Mouse (Mus musculus): ENCODE measurements around the gene Tenm3.

Tenm3 gene

GRCm38 (mm10) chr8:48295558-48295957 lies 548.2 kb downstream of the Tenm3 start:
- intact Hi-C loops (cut with DNase I), result no loop called here

DNA sequence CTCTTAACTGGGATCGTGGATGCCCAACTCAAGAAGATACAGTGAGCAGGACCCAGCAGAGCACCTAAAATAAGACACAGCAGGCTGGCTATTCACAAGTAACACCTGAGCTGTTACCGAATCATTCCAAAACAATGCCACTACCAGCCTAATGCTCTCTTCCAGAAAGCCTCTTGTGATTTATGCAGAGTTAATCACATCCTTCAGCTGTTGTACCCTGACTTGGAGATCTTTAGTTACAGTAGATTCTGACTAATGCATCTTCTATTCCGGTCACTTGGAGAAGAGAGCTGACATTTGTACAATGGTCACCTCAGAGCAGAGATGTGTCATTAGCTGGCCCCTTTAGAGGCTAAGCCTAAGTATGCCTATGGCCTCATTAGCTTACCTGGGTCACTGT lies 550.0 kb downstream of the Tenm3 start:
- intact Hi-C loops (cut with DNase I), result no loop called here

DNA sequence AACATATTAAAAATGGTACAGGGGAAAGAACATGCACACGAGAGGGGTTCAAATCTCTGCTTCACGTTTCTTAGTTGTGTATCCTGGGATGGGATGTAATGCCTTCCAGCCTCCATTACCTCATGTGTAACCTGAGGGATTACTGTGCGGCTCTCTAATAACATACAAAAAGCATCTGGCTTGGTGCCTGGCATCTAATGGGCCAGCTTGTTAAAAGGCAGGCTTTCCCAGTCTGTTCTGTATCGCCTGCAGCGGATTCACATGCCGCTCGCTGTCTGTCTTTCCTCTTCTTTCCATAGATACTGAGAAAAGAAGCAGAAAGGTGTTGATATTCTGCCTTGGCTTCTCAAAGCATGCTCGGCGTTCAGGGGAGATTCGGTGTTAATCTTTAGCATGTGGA lies 558.3 kb downstream of the Tenm3 start:
- intact Hi-C loops (cut with DNase I), result no loop called here

GRCm38 (mm10) chr8:48281855-48282254 lies 561.9 kb downstream of the Tenm3 start:
- intact Hi-C loops (cut with DNase I), result no loop called here

DNA sequence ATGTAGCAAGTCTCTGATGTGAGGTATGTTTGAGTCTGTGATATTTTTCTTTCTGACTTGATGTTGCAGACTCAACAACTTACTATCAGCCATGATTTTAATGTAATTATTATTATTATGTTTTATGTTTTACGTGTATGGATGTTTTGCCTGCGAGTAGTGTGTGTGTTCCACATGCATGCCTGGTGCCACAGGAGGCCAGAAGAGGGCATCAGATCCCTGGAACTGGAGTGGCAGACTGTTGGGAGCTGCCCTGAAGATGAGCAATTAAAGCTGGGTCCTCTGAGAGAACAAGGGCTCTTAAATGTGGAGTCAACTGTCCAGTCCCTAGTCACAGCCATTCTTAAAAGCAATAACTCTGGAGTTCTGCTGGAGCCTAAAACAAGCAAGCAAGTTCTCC lies 564.4 kb downstream of the Tenm3 start:
- intact Hi-C loops (cut with DNase I), result no loop called here

DNA sequence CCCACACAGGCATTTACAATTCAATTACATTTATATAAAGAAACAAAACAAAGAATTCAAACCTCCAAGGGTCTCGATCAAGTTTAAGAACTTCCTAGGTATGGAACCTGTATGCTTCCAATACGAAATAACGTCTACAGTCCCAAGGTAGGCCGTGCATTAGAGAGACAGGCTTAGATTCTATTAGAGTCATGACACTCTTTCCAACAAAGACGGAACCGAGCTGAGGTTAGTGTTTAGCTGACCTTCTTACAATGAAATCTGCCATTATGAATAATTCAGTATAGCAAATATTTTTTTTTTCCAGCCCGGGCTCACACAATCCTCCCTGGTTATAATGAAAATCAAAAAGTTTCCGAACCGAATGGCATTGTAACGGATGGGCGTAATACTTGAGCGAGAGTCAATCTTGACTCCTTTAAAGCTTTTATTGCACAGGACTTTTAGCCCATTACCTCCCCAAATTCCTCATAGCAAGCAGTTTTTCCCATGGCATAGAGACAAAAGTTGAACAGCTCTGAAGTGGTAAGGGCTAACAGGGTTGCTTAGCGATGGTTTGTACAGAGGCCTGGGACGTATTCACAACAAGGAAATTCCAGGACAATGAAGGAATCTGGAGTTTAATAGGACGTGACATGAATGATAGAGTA lies 565.6 kb downstream of the Tenm3 start:
- intact Hi-C loops (cut with DNase I), result no loop called here

DNA sequence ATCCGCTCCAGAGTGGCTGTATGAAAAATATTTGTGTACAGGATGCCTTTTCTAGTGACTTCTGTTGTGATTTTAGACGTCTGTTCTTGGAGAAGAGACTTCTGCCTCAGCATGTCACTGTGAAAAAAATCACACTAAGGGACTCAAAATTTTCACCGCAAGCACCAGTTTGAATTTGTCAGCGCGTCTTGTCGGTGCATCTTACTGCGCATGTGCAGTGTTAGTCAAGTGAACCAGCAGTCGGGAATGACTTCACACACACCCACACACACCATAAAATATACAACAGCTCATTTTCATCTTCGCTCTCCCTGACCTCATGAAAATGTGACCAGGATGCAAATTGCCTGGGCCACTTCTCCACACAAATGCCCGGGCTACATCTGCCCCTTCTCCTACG lies 568.7 kb downstream of the Tenm3 start:
- intact Hi-C loops (cut with DNase I), result no loop called here

GRCm38 (mm10) chr8:48274566-48274965 lies 569.2 kb downstream of the Tenm3 start:
- intact Hi-C loops (cut with DNase I), result no loop called here

GRCm38 (mm10) chr8:48268638-48269037 lies 575.1 kb downstream of the Tenm3 start:
- intact Hi-C loops (cut with DNase I), result no loop called here

DNA sequence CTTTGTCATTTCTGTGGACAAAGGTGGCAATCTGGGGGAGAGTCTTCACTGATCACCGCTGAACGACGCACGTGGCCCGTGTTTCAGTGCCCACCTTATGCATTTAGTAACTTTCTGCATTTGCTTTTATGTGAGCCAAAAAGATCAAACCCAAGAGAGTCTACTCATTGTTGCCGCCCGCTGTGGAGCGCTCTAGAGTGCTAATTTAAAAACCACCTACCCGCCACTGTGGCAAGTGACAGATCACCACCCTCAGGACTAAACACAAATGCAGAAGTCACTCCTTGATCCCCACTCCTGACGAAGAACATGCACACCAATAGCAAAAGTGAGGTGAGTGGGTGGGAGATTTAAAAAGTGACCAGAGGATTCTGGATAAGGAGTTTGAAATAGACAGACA lies 583.5 kb downstream of the Tenm3 start:
- intact Hi-C loops (cut with DNase I), result no loop called here

DNA sequence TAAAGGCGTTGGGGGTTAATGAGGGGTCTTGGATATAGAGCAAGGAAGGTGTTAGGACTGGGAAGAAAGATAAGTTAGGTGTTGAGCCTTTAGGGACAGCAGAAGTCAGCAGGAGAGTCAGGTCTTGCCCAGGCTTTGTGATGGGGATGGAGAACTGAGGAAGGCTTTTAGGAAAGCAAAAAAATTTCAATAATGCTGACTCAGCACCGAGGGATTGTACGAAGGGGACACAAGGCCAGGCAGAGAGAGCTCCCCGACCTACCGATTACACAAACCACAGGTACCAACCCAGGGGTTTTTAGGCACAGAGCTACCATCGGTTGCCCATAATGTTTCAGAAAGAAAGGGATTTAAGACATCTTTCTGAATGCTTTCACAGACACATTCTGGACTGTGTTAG lies 583.9 kb downstream of the Tenm3 start:
- intact Hi-C loops (cut with DNase I), result no loop called here

DNA sequence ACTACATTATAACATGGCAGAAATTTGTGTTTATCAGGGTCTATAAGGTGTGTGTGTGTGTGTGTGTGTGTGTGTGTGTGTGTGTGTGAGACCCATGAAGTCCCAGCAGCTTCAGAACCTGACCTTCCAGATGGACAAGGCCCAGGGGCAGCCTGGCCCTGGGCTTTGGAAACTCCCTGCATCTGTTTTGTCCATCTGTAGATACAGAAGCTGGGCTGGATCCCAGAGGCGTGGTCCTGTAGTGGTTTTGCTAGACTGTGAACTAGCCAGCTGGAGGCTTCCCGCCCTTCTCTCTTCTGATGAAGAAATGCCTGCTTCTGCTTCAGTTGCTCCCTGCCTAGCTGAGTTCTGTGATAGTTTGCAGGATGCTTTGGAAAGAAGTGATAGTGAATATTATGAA lies 599.9 kb downstream of the Tenm3 start:
- intact Hi-C loops (cut with DNase I), result no loop called here

DNA sequence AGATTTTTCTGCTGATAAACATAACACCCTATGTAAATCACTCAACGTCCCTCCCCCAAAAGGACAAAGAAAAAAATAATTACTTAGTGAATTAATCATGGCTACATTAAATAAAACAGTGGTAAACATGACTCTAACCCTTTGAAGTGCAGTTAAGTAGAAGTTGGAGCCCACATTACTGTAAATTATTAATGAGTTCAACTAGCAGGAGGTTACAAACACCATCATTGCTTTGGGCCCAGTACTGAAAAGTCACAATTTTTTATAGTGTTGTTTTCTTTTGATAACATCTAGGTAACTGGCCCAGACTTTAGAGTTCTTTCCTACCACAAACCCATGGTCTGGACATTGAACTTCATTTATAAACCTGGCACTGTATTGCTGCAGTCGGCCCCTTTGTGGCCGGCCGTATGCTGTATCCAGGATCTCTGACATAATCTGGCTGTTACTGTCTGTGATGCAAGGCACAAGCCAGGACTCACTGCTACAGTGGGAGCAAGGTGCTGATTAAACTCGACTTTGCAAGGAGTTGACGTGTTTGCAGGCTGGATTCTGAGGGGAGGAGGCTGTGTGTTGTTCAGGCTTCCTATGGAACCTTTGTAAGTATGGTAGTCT lies 602.7 kb downstream of the Tenm3 start:
- intact Hi-C loops (cut with DNase I), result no loop called here

DNA sequence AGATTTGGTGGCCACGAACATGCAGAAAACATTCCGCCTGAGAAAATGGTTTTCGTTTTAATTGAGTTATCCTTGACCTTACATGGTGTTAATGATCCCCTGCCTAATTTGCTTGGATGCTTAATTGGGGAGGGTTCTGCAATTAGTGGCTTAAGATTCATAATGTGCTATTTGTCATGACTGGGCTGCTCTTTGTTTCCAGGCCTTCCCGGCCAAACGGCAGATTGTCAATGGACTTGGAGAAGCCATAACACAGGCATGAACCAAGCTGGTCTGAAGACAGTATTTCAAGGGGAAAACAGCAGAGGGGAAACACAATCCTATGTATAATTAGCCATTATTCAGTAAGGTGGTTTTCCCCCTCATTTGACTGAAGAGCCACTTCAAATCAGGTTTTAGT lies 606.8 kb downstream of the Tenm3 start:
- intact Hi-C loops (cut with DNase I), result no loop called here

DNA sequence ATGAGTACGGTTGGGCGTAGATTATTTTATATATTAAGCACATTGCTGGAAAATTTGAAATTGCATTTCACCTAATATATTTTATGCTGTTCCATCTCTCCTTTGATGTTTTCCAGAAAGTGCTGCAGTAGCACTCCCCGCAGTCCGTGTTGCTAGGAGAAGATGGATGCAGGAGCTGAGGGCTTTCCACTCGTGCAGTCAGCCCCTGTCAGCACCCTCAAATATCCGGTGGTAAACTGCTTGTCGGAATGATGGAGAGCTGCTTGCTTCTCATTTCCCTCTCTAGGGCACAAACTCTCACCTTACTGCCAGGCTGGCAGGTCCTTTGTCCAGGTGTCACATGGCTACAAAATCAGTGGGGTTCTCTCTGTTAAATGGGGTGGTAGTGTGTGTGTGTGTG lies 610.8 kb downstream of the Tenm3 start:
- intact Hi-C loops (cut with DNase I), result no loop called here

DNA sequence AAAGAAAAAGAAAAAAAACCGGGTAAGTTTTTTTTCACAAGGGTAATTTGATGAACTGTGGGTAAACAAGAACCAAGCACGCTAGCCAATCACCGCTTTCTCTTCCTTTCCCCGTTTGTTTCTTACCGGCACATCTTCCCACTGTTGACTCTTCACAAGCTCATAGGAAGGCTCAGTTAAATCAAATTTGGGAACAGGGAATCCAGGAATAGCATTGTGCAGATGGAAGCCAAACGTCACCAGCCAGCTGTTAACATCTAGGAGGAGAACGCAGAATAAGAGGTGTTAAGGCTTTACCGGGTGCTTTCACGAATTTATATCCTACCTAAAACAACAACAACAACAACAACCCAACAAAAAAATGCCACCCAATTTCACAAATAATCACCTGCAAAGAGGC lies 611.9 kb downstream of the Tenm3 start:
- intact Hi-C loops (cut with DNase I), result no loop called here

- intact Hi-C loops (cut with DNase I), result no loop called here
Observed at GRCm38 (mm10) chr8:48231389-48231788, 612.4 kb downstream of the Tenm3 start.

- intact Hi-C loops (cut with DNase I), result loop anchor here (10.0 kb wide), 2 partner anchors 134 to 1476 kb away; partner anchors contain the start of gene Dctd
Observed at GRCm38 (mm10) chr8:48228676-48229075, 615.1 kb downstream of the Tenm3 start.

- intact Hi-C loops (cut with DNase I), result loop anchor here (5.0 to 10.0 kb wide), 3 partner anchors 130 to 1480 kb away; partner anchors contain the start of gene Dctd
Observed at GRCm38 (mm10) chr8:48224753-48225152, 619.0 kb downstream of the Tenm3 start.

- intact Hi-C loops (cut with DNase I), result loop anchor here (2.0 to 10.0 kb wide), 4 partner anchors 128 to 1482 kb away; partner anchors contain the start of gene Dctd
Observed at GRCm38 (mm10) chr8:48222429-48222769, 621.4 kb downstream of the Tenm3 start.

GRCm38 (mm10) chr8:48221724-48222428 lies 621.9 kb downstream of the Tenm3 start:
- intact Hi-C loops (cut with DNase I), result loop anchor here (2.0 to 10.0 kb wide), 4 partner anchors 127 to 1483 kb away; partner anchors contain the start of gene Dctd

DNA sequence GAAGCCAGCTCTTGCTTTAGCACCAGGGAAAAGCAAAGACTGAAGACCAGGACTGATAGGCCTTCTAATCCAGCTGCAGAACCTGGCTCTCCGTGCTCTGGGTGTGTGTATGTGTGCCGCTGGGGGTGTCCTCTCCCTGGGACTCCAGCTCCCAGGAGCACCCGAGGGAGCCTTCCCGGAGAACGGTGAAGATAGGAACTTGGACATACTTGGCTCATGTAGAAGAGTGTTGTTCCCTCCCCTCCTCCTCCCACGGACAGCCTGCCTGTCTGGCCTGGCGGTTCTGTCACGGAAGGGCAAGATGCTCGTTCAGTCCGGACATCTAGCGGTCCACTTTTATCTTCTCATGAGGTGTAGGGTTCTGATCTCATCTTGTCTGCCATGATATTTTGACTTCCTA lies 622.4 kb downstream of the Tenm3 start:
- intact Hi-C loops (cut with DNase I), result loop anchor here (5.0 to 10.0 kb wide), 3 partner anchors 127 to 1483 kb away; partner anchors contain the start of gene Dctd
